Mouse (Mus musculus) hindbrain, postnatal 0 days (tissue): ENCODE measurements around the gene Umad1. TPM values are rescaled to one million over a fixed set of nuclear protein-coding genes. Genes with fewer than 3 reads are reported as not detected.

Experiments
- ATAC-seq: fragments of 200-750 bp; cut with Nextera tagmentation; 2 replicates; pipeline ENCODE4 v1.8.0; 2017; ENCODE audit warnings: mild to moderate bottlenecking, moderate TSS enrichment, moderate library complexity
- DNase-seq: peaks from one replicate; pipeline ENCODE4 v3.0.0-alpha.2; 2015; ENCODE audit warnings: low spot score
- H3K27ac ChIP-seq: fragments of 300-500 bp; sonication (generic); 2 replicates; pipeline ENCODE4 v1.5.1; 2014; ENCODE audit warnings: mild to moderate bottlenecking
- H3K27me3 ChIP-seq: fragments of 300-500 bp; sonication (generic); 2 replicates; pipeline ENCODE4 v1.6.1; 2014; ENCODE audit warnings: low read length, mixed read lengths; ENCODE audit not compliant: insufficient read depth
- H3K36me3 ChIP-seq: fragments of 300-500 bp; sonication (generic); 2 replicates; pipeline ENCODE4 v1.6.1; 2014; ENCODE audit warnings: low read length, mixed read lengths; ENCODE audit not compliant: insufficient read depth
- H3K4me1 ChIP-seq: fragments of 300-500 bp; sonication (generic); 2 replicates; pipeline ENCODE4 v1.6.1; 2014; ENCODE audit warnings: antibody characterized with exemption, low read length, mixed read lengths; ENCODE audit not compliant: insufficient read depth
- H3K4me2 ChIP-seq: fragments of 300-500 bp; sonication (generic); 2 replicates; pipeline ENCODE4 v1.6.1; 2014; ENCODE audit warnings: low read depth, mild to moderate bottlenecking, low read length, moderate library complexity, mixed read lengths
- H3K4me3 ChIP-seq: fragments of 300-500 bp; sonication (generic); 2 replicates; pipeline ENCODE4 v1.5.1; 2014; ENCODE audit warnings: low read length
- H3K9ac ChIP-seq: fragments of 300-500 bp; sonication (generic); replicated peaks from 2 replicates; pipeline ENCODE4 v1.6.1; 2014; ENCODE audit warnings: mild to moderate bottlenecking, low read length, moderate library complexity, mixed read lengths
- H3K9me3 ChIP-seq: fragments of 300-500 bp; sonication (generic); 2 replicates; pipeline ENCODE4 v1.6.1; 2016; ENCODE audit warnings: low read length, mixed read lengths
- CTCF ChIP-seq: IDR thresholded peaks from 2 replicates; pipeline ENCODE4 v1.5.1; 2016; ENCODE audit warnings: antibody characterized with exemption, control low read depth, low read depth
- WGBS: fragments of 180-500 bp; shearing (Covaris S2); extraction: QIAGEN DNeasy Blood & Tissue Kit; methylation state at CpG from one replicate; pipeline ENCODE4 v1.1.7; 2014; 5-methylcytosine and 5-hydroxymethylcytosine counted together
- polyA plus RNA-seq: library from polyadenylated mRNA; unstranded; fragments of >200 nt; fragmentation: Nextera tagmentation; extraction: Ambion mirVana; gene quantifications from 2 replicates; pipeline ENCODE4 v1.2.1, GENCODE M21; 2015
- total RNA-seq: library from RNA; depleted of rRNA; stranded (reverse); fragments of >200 nt; gene quantifications from 2 replicates; pipeline ENCODE4 v1.2.3, GENCODE M21; 2014

Gene Umad1
- total and polyA plus RNA-seq, 2 experiments from 2014 or later: 24.2 to 57.8 TPM

DNA sequence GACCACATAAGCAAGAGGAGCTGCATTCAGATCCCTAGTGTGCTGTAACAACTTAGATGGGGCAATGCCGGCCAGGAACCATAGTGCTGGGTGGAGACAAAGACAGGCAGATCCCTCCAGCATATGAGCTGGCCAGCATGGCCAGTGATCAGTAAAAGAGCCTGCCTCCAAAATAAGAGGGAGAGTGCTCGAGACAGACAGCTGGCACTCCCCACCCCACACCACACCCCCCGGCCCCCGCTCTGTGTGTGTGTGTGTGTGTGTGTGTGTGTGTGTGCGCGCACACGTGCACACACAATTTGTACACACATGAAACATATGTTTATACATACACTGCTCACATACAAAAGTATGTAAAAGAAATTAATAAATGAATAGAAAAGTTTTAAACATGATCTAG is 138.2 kb downstream of the Umad1 start:
- Histone ChIP-seq H3K27ac (no peak overlapping the region), H3K9me3 (no peaks in the 10 kb centered on the region), H3K27me3 (no peaks in the 10 kb centered on the region), H3K9ac (no peak overlapping the region), H3K4me2 (no peak overlapping the region), H3K4me1 (no peaks in the 10 kb centered on the region), H3K4me3 (no peak overlapping the region), H3K36me3 (no peaks in the 10 kb centered on the region)
- 73% methylated on average over 7 of the region's 7 CpGs for WGBS
- no peak for DNase-seq
- TF ChIP-seq CTCF: no peak
- peak; percentile 36; the same call in 1 of the 2 replicates for ATAC-seq

DNA sequence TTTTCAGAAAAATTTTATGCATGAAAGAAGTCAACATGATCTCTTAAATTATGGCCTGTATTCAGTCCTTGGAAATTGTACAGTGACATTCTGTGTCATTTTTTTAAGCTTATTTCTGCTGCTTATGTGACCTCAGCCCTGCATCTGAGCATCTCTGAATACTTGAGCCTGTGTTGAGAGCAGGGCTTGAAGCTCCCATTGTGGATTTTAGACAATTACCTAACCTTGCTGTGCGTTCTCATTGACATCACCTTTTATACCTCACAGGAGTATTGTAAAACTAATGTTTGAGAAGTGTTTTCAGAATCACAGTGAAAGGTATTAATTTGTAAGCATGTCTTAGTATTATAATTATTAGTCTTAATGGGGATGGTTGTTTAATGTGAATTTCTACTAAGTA is 140.6 kb downstream of the Umad1 start:
- 74% methylated on average over 1 of the region's 1 CpGs for WGBS
- Histone ChIP-seq H3K4me2 (no peak overlapping the region), H3K36me3 (no peaks in the 10 kb centered on the region), H3K9me3 (no peaks in the 10 kb centered on the region), H3K4me1 (no peaks in the 10 kb centered on the region), H3K9ac (no peak overlapping the region), H3K4me3 (no peak overlapping the region), H3K27ac (no peak overlapping the region), H3K27me3 (no peaks in the 10 kb centered on the region)
- TF ChIP-seq CTCF: no peak
- DNase-seq (no peak), ATAC-seq (no peak)

DNA sequence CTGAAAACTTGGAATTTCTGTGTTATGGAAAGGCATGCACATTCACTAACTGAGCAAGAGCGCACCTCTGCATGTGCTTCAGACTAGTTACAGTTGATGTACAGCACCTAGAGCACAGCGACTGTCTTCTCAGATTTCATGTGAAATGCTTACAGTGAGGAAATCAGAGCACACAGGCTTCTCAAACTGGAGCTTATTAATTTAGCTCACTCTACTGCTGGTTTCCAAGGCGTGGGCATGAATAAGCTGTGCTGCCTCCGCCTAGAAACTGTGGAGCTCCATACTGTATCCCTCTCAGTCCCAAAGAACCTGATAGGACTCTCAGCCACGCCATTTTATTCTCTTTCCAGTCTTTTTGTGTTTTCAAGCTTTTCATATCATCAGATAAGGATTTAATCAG is 144.0 kb downstream of the Umad1 start:
- 89% methylated on average over 5 of the region's 5 CpGs for WGBS
- no peak for ATAC-seq
- no peak for DNase-seq

DNA sequence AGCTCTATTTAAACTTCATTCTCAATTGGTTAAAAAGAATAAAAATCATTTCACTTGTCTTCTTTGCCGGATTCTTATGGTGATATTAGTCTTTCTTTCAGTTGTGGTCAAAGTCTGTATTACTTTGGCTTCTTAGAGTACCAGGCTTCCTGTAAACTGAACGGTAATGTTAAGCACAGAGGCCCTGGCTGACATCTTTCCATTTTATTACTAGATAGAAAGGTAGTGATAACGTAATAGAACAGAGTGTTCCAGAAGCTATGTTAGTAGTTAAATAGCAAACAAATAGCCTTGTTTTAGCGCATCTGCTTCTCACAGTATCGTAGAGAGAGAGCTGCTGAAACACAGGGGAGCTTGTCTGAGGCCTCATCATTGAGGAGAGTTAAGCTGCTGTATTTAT is 146.8 kb downstream of the Umad1 start:
- H3K4me1 ChIP-seq: no peaks in the 10 kb centered on the region
- H3K27me3 ChIP-seq: no peaks in the 10 kb centered on the region
- H3K27ac ChIP-seq: no peak overlapping the region
- no peak for DNase-seq
- ATAC-seq: no peak
- no peaks in the 10 kb centered on the region for H3K9me3 ChIP-seq
- no peaks in the 10 kb centered on the region for H3K36me3 ChIP-seq
- WGBS: 82% methylated on average over 5 of the region's 5 CpGs
- no peak overlapping the region for H3K4me3 ChIP-seq
- H3K9ac ChIP-seq: no peak overlapping the region
- TF ChIP-seq CTCF: no peak
- H3K4me2 ChIP-seq: no peak overlapping the region

More for the DNA sequence above, 144.0 kb downstream of the Umad1 start:
- no peak overlapping the region for H3K4me3 ChIP-seq
- H3K27me3 ChIP-seq: no peaks in the 10 kb centered on the region
- no peaks in the 10 kb centered on the region for H3K9me3 ChIP-seq
- no peaks in the 10 kb centered on the region for H3K36me3 ChIP-seq
- H3K27ac ChIP-seq: no peak overlapping the region
- H3K9ac ChIP-seq: no peak overlapping the region
- no peaks in the 10 kb centered on the region for H3K4me1 ChIP-seq
- TF ChIP-seq CTCF: no peak
- no peak overlapping the region for H3K4me2 ChIP-seq

DNA sequence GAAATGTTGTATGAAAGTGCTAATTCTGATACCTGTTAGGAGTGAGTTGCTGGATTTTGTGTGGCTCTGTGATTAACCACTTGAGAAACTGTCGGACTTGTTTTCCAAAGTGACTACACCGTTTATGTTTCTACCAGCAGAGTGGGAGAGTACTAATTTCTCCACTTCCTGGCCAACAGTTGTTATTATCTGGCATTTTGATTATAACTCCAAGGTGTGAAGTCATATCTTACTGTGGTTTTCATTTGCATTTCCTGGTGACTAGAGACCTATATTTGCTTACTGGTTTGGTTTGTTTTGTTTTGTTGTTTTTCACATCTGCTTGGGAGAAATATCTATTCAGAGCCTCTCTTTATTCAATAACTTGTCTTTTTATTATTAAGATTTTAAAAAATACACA is 149.2 kb downstream of the Umad1 start:
- Histone ChIP-seq H3K27ac (no peak overlapping the region), H3K4me3 (no peak overlapping the region), H3K36me3 (no peaks in the 10 kb centered on the region), H3K9me3 (no peaks in the 10 kb centered on the region), H3K9ac (no peak overlapping the region), H3K4me2 (no peak overlapping the region), H3K27me3 (no peaks in the 10 kb centered on the region), H3K4me1 (0 out of 2 replicates have a peak, but pooled peaks cover 5% of the 10 kb centered on the region)
- ATAC-seq (no peak), DNase-seq (no peak)
- TF ChIP-seq CTCF: no peak
- 91% methylated on average over 2 of the region's 2 CpGs for WGBS

DNA sequence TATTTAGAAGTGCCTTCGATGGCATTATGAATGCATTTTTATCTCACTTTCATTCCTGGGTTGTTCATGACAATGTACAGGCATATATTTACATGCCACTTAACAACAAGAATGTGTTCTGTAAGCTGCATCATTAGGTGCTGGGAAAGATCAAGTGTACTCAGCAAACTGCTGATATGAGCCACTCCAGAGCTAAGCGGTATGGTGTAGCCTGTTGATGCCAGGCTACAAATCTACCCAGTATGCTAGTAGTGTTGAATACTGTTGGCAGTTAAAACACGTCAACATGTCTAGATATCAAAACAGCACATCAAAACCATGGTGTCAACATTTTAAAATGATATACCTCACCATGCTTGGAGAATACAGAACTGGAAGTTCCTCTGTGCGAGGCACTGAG is 150.8 kb downstream of the Umad1 start:
- Histone ChIP-seq H3K36me3 (no peaks in the 10 kb centered on the region), H3K27me3 (no peaks in the 10 kb centered on the region), H3K27ac (no peak overlapping the region), H3K4me3 (no peak overlapping the region), H3K4me1 (0 out of 2 replicates have a peak, but pooled peaks cover 5% of the 10 kb centered on the region), H3K4me2 (no peak overlapping the region), H3K9ac (no peak overlapping the region), H3K9me3 (no peaks in the 10 kb centered on the region)
- DNase-seq (no peak), ATAC-seq (no peak)
- TF ChIP-seq CTCF: no peak
- WGBS: 91% methylated on average over 4 of the region's 4 CpGs

DNA sequence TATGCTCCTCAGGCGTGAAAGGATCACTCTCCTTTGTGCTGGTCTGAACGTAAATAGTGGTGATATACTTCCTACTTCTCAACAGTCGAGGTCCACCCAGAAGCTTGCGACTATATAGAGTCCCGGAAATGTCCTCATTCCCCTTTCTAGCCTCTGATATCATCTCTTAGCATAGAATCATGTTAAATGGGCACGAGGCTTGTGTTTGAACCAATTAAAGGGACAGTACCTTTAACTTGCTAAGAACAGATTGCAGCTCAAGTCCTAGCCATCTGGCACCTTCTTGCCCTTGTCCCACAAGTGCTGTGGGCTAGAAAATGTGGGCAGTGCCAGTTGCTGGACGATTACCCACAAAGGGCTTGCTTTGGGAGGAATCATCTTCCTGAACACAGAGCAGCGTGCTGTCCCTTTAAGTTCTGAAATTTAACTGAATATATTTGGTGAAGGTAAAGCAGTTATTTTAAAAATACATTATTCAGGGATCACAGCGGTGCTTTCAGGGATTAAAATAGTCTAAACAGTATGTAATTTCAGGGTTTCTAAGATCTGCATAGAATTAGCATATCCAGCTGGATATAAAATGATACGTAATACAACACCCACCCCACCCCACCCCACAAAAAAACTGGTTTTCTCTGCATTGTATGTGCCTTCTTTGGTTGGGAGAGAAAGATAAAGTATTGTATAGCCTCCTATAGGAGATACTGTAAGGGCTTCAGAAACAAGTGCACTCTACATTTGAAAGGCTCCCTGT is 153.9 kb downstream of the Umad1 start:
- Histone ChIP-seq H3K4me2 (peak overlapping the region; percentile 10; the same call in 1 of the 2 replicates), H3K27me3 (no peaks in the 10 kb centered on the region), H3K27ac (peak overlapping the region; percentile 45; the same call in 1 of the 2 replicates), H3K36me3 (no peaks in the 10 kb centered on the region), H3K4me3 (no peak overlapping the region), H3K9ac (no peak overlapping the region; the same call in 1 of the 2 replicates), H3K9me3 (no peaks in the 10 kb centered on the region), H3K4me1 (0 out of 2 replicates have a peak, but pooled peaks cover 5% of the 10 kb centered on the region)
- no peak for TF ChIP-seq CTCF
- ATAC-seq (peak; percentile 80), DNase-seq (peak; percentile 70)
- 56% methylated on average over 10 of the region's 10 CpGs for WGBS
